Mouse (Mus musculus) telencephalon, adult 2 months (tissue): ENCODE results near the gene Arsg.
A peak's percentile ranks its signal among the peaks of the same experiment; 100 is the strongest.

Experiments
- DNase-seq: peaks from one replicate; pipeline ENCODE4 v3.0.0-alpha.2; 2011; ENCODE audit warnings: low read depth, low spot score

The Arsg gene

DNA sequence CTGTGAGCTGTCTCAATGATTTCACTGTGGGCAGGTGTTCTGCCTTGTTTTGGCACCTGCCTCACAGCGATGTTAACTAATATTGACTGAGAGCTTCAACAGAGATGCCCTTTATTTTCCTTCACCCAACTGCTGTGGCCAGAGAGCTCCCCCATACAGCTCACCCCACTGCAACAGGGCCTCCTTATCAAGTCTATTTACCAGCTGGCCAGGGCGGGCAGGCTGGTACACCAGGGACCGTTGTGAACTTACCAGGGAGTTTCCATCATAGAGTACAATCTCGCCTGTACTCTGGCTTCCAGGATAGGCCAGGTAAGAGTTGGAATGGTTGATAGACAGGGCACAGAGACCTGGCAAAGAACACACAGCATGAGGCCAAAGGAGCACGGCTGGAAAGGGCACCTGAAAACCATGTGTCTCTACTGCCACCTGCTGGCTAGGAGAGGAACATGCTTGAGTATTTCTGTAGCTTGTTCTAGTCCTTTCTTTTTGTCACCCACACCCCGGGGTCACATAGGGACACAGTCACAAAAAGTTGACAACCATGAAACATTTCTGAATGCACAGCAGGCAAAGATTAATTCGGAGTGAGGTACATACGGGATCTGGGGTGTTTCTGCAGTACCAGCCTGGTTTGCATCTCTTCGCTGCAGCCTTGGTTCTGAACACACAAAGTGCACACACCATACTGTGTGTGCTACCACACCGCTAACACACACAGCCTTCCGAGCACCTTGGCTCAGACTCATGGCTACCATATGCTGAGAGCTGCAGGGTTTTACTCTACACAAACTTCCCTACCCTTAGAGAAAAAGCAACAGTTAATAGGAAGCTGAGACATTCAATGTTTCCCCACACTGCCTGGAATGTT, 111.9 kb downstream of the Arsg start:
- peak; percentile 38 for DNase-seq

DNA sequence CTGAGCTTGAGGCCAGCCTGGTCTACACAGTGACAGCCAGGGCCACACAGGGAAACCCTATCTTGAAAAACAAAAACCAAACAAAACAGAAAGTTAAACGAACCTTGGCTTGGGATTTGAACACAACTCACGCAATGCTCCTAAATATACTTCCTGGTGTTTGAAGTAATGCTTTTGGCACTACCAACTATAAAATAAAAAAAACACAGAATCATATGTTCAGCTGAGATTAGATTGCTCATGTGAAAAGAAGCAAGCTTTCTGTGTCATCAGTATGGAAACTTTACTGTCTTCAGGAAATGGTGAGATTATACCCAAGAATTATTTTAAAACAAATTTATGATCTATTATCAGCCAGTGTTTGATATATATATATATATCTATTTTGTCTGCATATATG, 113.2 kb downstream of the Arsg start:
- DNase-seq = no peak

DNA sequence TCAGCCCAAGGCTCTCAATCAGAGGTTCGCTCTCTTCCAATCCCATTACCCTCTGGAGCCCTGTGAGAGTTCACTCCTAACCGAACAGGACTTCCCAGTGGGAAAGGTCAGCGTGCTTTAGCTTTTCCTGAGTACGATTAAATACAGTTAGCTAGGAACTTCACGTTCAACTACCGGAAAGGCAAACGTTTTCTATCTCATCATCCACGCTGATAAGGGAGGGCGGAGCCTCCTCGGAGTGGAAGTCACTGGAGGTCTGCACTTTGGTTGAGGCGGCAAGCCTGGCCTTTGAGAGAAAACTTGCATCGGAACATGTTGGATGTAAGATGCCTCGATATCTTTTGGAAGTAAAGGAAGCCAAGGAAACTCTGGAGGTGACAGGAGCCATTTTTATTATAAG, 113.8 kb downstream of the Arsg start:
- no peak for DNase-seq

DNA sequence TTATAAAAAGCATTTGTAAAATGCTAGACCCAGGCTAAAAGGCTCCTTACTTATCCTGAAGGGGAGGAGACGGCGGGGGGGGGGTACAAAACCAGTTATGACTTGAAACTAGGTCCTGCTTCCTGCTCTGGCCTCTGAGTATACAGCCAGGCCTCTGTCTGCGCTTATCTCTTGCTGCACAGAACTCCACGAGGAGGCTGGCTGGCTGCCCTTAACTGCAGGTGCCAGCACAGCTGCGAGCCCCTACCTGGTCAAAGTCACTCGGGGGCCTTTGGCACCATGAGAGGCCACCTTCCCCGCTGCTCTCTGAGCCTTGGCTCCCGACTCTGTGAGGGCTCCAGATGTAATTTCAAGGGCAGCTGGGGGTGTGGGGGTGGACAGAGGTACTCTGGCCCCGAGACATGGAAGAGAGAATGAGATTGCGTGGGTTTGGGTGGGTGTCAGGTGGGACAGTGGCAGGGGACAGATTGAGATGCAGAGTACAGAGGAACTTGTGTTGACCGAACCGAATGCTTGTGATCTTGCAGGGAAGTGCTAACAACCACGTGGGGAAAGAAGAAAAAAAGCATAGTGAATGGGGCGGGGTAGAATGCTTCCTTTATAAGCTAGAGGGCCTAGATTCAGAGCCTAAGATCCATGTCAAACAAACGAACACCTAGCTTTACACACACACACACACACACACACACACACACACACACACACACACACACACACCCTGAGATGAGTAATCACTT, 114.6 kb downstream of the Arsg start:
- no peak for DNase-seq

DNA sequence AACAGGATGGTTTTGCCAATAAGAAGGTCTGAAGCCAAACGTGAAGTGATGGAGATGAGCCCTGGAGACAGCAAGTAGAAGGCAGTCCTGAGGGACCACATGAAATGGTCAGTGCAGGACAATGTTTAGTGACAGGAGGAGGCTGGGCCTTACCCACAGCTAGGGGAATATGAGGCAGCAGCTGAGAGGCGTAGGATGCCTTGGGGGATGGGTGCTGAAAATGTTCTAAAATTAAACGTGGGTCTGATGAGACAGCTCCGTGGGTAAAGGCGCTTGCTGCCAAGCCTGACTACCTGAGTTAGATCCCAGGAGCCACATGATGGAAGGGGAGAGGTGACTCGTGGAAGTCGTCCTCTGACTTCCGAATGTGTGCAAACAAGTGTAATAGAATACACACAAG, 116.8 kb downstream of the Arsg start:
- no peak for DNase-seq

DNA sequence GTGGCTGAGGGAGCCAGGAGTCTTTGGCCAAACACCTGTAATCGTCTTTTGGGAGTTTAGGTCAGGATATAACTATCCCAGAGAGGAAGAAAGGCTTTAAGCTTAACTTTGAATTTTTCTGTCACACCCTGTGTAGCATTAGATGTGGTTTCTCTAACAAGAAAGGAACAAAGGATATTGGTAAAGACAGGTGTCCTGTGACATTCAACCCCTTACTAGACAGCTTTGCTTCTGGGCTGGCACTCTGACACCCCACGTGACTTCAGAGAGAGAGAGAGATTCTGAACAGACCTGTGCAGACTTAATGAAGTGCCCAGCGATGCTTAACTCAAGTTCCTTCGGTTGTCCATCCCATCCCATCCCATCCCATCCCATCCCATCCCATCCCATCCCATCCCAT, 118.3 kb downstream of the Arsg start:
- DNase-seq = no peak

DNA sequence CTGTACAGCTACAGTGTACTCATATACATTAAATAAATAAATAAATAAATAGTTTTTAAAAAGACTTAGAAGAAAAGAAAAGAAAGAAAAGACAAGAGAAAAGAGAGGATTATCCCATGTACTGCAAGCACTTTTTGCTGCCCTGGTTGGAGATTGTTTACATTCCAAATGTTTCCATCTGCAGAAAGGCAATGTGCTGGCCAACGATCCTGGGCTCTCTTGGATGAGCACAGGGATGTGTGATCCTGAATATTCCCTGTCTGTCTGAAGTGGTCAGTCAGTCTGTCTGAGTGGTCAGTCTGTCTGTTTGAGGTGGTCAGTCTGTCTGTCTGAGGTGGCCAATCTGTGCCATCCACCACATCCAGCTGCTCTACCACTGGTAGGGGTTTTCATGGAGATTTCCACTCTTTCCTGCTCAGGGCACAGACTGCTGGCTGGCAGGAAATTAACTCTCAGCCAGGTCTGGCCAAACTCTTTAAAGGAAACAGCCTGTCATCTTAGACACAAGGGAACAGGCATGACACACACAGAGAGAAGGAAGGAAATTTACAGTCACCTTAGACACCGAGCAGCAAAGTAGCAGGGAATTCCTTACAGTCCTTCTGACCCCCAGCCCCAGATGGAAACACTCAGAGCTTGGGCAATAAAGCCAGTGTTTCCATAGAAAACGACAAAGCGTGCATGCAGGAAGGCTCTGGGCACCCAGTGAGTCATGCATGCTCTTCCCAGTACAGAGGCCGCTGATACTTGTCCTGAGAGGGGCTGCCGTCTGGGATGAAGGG, 120.2 kb downstream of the Arsg start:
- no peak for DNase-seq

DNA sequence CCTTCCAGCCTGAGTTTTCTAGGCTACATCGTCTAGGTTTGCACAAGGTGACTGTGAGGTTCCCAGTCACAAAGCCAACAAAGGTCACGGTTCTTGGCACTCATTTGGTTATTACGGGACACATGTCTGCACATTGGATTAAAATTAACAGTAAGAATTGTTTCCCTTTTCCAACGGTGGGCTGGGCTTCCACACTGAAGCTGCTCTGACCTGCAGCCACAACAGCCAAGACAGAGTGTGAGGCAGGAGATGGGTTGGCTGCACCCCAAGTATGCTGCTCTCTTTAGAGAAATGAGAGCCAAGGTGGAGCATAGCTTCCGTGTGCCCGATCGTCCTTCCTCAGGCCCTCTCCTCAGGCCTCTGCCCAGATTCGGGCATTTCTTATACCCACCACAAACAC, 121.6 kb downstream of the Arsg start:
- DNase-seq = no peak

DNA sequence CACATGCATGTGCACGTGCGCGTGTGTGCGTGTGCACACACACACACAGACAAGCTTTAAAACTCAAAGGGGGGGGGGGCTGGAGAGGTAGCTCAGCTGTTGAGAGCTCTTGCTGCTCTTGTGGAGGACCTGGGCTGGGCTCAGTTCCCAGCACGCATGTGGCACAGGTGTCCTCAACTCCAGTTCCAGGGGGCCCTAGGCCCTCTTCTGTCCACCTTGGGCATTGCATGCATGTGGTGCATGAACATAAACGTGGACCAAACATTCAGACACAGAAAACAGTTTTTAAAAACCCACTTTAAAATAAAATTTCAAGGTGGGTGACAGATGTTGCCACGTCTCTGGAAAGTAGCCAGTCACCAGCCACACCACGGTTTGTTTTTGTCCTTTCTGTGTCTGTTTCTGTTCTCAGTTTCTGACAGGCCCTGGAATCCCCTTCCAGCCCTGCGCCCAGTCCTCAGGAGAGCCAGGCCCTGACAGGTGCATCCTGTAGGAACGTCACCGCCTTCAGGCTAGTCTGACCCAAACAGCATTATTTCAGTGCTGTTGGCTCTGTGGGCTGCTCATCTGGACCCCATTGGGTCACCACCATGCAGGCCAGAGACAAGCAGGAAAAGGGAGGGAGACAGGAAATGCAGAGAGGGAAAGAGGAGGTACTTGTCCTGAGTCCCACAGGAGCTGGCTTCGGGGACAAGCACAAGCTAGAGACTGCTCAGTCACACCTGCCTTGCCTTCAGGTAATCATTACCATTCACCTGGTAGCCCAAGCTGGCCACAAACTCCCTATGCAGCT, 125.8 kb downstream of the Arsg start:
- DNase-seq = no peak

DNA sequence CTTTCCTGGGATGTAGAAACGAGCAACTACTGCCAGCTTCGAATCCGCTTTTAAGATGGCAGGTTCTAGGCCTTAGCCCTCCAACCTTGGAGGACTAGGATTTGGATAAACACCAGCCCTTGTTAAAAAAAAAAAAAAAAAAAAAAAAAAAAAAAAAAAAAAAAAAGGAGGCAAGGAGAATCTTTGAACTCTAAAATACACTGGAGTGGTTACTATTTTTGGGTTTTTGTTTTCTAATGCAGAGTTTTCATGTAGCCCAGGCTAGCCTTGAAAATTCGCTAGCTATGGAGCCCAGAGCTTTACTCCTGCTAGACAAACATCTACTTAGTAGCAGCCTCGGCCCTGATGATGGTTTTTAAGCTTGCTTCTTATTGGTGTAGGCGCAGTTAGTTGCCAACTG, 134.4 kb downstream of the Arsg start:
- no peak for DNase-seq

DNA sequence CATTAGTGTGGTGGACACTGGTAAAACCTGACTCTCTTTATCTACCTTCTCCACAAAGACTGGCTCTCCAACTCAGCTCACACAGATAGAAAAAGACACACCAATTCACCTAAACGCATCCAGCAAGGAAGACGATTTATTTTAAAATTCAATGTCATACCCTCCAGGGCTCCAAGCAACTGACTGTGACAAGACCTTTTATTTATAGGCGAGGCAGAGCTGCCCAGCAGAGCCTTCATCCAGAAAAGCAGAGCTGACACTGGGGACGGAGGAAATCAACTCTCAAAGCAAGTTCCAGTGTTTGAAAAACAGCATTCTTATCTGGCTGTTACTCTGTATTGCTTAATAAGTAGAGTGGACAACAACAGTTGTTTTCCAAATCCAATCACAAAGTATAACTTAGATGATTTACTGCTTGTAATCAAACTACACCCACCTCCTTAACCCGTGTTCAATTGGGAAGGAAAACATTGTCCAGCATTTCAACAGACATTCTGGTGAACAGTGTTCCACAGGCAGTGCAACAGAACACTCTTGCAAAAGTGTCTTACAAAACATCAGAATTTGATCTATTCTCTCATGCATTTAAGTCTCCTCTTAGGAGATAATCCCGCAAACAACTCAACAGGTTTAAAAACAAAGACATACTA, 135.9 kb downstream of the Arsg start:
- no peak for DNase-seq

DNA sequence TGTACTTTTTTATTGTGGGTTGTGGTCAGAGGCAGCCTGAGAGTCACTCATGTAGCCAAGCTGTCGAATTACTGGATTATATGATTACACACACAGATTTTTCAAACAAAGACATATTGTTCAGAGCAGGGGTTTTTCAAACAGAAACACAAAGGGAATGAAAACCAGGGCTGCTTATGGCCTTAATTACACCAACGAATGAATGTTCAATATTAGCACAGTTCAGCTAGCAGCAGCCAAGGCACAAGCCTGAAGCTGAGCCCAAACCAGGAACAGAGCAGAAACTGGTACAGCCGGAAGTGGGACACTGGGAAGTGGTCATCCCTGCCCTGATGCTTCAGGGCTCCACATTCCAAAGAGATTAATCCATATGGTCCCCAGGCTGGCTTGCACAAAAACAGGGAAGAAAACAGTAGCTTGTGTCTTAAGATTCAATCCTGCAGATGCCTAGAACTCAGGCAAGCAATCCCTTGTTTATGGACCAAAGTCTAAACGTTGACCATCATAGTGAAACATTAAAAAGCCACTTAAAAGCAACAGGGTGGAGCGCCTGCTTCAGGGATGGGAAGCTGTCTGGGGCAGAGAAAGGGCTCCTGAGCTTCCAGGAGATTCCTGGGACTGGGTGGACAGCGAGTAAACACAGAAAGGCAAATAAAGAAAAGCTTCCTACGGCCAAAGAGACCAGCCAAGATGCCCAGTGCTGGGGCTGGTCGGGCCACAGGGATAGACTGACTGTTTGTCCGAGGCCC, 137.0 kb downstream of the Arsg start:
- DNase-seq = no peak

DNA sequence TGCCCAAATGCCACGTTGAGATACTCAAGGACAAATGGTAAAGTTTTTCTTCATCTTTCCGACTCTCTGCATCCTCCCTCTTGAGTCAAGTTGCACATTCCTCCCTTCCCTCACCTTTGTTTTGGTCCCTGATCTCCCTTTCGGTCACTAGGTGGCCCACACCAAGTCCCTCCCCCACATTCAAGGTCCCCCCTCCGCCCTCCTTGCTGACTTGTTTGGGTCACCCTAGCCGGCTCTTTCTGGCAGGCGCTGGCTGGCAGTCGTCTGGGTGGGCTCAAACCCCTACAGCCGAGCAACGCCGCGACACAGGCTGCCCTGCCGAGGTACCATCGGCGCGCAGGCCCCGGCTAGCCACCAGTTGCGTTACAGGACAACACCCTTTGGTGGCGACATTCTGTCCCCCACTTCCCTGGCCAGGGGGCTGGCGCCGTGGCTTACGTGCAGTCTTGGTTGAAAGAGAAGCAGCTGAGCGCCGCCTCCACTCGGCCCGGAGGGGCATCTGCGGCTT, 137.7 kb downstream of the Arsg start:
- no peak for DNase-seq

DNA sequence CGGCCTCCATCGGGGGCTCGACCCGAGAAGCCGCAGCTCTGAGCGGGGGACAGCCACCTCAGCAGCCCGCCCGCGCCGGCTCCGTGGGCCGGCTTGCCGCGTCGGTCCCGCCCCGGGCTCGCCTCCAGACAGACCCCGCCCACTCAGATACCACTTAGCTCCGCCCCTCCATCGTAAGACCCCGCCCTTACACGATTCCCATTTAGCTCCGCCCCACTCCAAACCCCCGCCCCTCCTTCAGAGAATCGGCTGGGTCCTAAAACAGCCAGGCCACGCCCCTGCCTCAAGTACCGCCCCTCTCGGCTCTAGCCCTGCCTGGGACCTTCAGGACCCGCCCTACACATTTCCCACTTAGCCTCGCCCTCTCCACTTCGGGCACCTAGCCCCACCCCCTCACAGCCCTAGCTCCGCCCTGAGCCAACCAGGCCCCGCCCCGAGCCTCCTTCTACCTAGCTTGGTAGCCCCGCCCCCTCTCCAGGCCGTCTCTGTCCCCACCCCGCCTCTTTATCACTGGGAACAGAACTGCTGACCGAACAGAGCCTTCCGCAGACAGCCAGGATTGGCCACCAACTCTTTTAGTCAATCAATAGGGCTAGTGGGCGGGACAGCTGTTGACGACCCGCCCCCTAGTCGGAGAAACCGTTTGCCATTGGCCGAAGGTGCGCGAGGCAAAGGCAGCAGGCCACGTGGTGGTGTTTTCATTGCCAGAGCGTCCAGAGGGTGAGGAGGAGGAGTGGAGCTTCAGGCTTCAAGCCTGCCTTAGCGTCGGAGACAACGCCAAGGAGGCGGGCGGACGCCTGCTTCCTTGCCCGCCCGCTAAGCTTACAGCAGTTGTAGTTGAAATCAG, 138.4 kb downstream of the Arsg start, which contains the start of gene Wipi1:
Wipi1 (minus strand) TSS at position 665 of the 847 bp plus-strand sequence.
- DNase-seq = peak; percentile 99

DNA sequence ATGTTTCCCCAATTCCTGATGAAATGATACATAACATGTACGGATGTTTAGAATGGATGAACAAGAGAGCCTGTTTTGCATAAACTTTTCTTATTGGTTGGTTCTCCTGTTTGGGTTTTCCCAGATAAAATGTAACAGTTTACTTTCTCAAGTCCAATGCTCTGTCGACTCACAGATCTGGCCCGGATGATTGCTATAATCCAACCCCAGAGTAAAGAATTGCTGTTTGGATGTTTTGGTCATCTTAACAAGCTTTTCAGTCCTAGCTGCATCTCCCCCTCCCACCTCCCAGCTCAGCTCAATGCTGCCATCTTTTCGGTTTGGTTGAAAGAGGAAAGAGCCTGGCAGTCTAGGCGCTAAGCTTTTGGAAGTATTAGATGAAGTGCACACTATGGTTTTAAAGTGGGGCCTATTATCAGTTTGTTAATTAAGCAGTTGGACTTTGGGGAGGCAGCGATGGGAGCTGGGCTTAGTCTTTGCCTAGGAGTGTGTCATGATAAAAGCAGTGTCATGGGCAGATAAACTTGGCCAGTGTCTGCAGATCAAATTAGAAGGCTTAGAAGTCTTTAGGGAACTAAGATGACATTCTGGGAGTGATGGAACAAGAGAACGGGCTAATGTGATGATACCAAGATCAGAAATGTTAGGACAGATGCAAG, 139.8 kb downstream of the Arsg start:
- no peak for DNase-seq

DNA sequence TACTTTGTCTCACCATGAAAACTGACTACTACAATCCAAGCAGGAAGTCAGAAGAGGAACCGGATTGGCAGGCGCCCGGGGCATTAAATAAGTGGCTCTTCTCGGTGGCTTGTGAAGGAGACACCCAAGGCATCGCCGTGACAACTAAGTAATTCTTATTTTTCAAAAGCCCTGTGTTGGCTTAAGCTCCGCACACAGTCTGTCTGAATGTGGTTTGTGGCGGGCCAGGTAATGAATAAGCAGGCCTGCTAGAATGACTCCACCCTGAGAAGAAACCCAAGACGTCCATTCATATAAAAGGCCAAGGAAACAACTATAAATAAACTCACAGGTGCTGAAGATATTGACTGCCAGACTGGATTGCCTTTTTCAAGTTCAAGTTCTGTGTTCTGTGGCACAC, 142.1 kb downstream of the Arsg start:
- no peak for DNase-seq

DNA sequence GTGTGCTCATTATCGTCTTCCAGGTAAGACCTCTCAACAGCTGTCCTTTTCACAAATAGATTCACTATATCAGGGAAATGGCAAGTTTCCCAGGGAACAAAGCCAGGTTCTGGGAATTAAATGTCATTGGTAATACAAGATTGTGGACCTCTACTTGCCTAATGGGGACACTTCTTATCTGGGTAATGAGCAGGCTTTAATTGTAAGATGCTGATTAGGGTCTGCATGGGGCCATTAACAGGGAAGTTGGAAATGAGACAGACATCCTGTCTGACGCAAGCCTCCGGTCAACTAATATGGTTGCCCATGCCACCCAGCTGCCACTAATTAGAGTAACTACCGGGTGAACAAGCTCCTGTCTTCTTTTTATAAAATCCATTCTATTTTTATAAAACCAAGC, 143.2 kb downstream of the Arsg start:
- DNase-seq = no peak

DNA sequence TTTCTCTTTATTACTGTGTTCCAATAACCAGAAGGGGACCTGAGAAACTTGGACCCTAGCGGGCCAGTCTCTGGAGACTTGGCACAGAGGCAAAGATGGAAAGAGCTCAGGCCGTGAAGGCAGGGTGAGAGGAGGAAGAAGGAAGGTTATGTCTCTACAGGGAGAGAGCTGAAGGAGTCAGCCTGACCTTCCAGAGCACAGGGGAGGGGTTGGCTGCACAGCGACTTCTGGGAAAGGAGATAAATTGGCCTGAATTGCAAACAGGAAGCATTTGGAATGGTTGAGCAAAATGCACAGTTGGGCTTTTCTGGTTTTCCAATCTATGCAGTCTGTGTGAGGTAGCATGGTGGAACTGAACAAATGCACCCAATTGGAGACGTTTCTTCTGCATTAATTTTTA, 143.6 kb downstream of the Arsg start:
- no peak for DNase-seq
